Mouse (Mus musculus): ENCODE results near the gene Tesmin. TPM values are rescaled to one million over a fixed set of nuclear protein-coding genes. Genes with fewer than 3 reads are reported as not detected.

Tesmin gene
- polyA plus RNA-seq, 1 experiment from 2014 or later = 0.51 TPM

DNA sequence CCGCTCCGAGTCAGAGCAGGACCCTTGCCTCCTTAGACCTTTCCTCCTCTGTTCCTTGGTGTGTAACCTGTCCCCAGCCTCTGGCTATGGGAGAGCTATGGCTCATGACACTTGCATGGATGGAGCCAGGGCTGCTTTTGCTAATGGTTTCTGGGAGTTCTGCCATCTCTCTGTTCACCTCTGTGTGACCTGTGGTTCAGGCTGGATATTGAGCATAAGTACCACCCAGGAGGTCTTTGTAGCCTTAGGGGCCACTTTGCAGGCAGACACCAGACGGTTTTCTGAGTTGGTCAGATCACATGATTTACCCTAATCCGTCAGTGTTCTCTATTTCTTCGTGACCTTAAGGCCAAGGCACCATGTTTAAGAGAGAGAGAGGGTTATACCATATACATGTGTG, 32.1 kb upstream of the Tesmin start:
- Histone ChIP-seq H3K36me3 (ENCODE audit: control insufficient read depth, insufficient read depth, low read length) (0 out of 2 replicates have a peak, but pooled peaks cover 5% of the 10 kb centered on the region), H3K27me3 (replicated peaks; ENCODE audit: control insufficient read depth, insufficient read depth, low read length) (no peaks in the 10 kb centered on the region), H3K4me1 (replicated peaks; ENCODE audit: control insufficient read depth, insufficient read depth, low read length) (no peaks in the 10 kb centered on the region), H3K9me3 (ENCODE audit: control insufficient read depth, low read length) (no peaks in the 10 kb centered on the region), H3K27ac (ENCODE audit: low read depth) (no peak overlapping the region), H3K4me2 (ENCODE audit: low read length) (no peak overlapping the region), H3K4me3 (ENCODE audit: low read depth, low read length) (no peak overlapping the region), H3K9ac (ENCODE audit: low read length) (no peak overlapping the region)
- DNase-seq (ENCODE audit: low spot score) (no peak), ATAC-seq (replicated peaks; ENCODE audit: low FRiP score, low TSS enrichment, low read depth) (no peak)
- 72% methylated on average over 5 of the region's 5 CpGs for WGBS

DNA sequence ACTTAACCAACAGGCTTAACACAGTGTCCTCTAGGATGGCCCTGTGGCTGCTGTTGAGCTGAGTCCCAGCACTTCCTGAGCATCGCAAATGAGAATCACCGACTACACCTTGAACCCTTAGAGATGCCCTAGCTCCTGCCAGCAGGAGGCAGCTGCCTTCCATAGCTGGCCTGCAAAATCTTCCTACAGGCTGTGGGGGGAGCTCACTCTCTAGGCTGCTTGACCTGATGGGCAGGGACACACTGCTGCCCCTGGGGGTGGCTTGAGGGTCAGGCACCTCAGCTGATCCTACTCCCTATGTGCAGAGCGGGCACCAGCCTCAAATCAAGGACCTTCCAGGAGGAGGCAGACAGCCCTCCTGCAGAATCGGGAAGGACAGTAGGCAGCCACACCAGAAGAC, 31.0 kb upstream of the Tesmin start:
- Histone ChIP-seq H3K27me3 (replicated peaks; ENCODE audit: control insufficient read depth, insufficient read depth, low read length) (no peaks in the 10 kb centered on the region), H3K4me2 (ENCODE audit: low read length) (no peak overlapping the region), H3K36me3 (ENCODE audit: control insufficient read depth, insufficient read depth, low read length) (peaks cover 5% of the 10 kb centered on the region; the same call in 1 of the 2 replicates), H3K4me3 (ENCODE audit: low read depth, low read length) (no peak overlapping the region), H3K9ac (ENCODE audit: low read length) (no peak overlapping the region), H3K4me1 (replicated peaks; ENCODE audit: control insufficient read depth, insufficient read depth, low read length) (no peaks in the 10 kb centered on the region), H3K9me3 (ENCODE audit: control insufficient read depth, low read length) (no peaks in the 10 kb centered on the region), H3K27ac (ENCODE audit: low read depth) (no peak overlapping the region)
- ATAC-seq (replicated peaks; ENCODE audit: low FRiP score, low TSS enrichment, low read depth) (no peak), DNase-seq (ENCODE audit: low spot score) (no peak)
- WGBS = 75% methylated on average over 4 of the region's 4 CpGs

DNA sequence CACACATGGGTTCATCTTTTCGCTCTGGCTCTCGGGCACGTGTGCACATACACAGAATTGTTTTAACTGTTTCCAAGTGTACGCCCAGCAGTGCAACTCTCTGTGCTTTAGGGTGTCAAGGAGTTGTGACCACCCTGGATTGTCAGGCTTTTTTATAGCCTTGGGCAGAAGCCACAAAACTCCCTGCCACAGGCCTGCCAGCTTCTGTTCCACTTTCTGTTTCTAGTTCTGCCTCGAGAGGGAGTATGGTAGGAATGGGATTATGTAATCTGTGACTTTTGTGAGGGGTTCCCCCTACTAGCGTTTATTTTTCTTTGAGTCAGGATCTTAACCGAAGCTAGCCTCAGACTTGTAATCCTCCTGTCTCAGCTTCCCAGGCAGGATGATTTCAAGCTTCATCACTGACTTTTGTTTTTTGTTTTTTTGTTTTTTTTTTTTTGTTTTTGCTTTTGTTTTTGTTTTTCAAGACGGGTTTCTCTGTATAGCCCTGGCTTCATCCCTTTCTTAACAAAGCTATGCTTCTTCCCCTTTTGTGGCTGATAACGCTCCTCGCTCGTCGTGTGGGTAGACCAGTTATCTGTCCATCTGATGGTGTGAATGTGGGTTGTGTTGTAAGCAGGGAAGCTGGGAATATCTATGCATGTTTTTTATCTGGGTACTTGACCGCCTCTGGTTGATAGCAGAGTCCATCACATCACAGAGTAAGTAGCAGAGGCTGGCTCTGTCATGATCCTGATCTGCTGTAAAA, 28.6 kb upstream of the Tesmin start:
- DNase-seq (ENCODE audit: low spot score) (no peak), ATAC-seq (replicated peaks; ENCODE audit: low FRiP score, low TSS enrichment, low read depth) (no peak)
- Histone ChIP-seq H3K27me3 (replicated peaks; ENCODE audit: control insufficient read depth, insufficient read depth, low read length) (no peaks in the 10 kb centered on the region), H3K27ac (ENCODE audit: low read depth) (no peak overlapping the region), H3K4me1 (replicated peaks; ENCODE audit: control insufficient read depth, insufficient read depth, low read length) (no peaks in the 10 kb centered on the region), H3K9ac (ENCODE audit: low read length) (no peak overlapping the region), H3K4me2 (ENCODE audit: low read length) (no peak overlapping the region), H3K9me3 (ENCODE audit: control insufficient read depth, low read length) (no peaks in the 10 kb centered on the region), H3K36me3 (ENCODE audit: control insufficient read depth, insufficient read depth, low read length) (peaks cover 9% of the 10 kb centered on the region; the same call in 1 of the 2 replicates), H3K4me3 (ENCODE audit: low read depth, low read length) (no peak overlapping the region)
- WGBS = 88% methylated on average over 13 of the region's 13 CpGs

DNA sequence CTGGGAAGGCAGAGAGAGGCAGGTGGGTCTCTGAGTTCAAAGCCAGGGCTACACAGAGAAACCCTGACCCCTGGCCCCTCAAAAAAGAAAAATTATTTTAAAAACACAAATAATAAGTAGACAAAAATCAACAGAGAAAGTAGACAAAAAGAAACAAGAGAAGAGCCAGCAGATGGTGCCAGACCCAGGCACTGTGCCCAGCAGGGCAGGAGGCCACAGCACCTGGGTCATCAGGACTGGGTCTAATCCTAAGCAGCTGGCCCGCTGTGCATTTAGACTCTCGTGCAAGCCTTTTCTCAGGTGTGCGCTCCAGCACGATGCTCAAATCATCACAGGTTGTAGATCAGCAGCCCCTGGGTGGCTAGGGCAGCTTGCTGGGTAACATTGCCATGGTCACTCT, 25.1 kb upstream of the Tesmin start:
- H3K27ac ChIP-seq (ENCODE audit: low read depth) = no peak overlapping the region
- no peak overlapping the region for H3K4me3 ChIP-seq (ENCODE audit: low read depth, low read length)
- H3K27me3 ChIP-seq (replicated peaks; ENCODE audit: control insufficient read depth, insufficient read depth, low read length) = no peaks in the 10 kb centered on the region
- H3K9ac ChIP-seq (ENCODE audit: low read length) = no peak overlapping the region
- ATAC-seq (replicated peaks; ENCODE audit: low FRiP score, low TSS enrichment, low read depth) (no peak), DNase-seq (ENCODE audit: low spot score) (no peak)
- H3K4me2 ChIP-seq (ENCODE audit: low read length) = no peak overlapping the region
- no peaks in the 10 kb centered on the region for H3K4me1 ChIP-seq (replicated peaks; ENCODE audit: control insufficient read depth, insufficient read depth, low read length)
- peaks cover 13% of the 10 kb centered on the region; the same call in 1 of the 2 replicates for H3K36me3 ChIP-seq (ENCODE audit: control insufficient read depth, insufficient read depth, low read length)
- 92% methylated on average over 4 of the region's 4 CpGs for WGBS
- no peaks in the 10 kb centered on the region for H3K9me3 ChIP-seq (ENCODE audit: control insufficient read depth, low read length)

DNA sequence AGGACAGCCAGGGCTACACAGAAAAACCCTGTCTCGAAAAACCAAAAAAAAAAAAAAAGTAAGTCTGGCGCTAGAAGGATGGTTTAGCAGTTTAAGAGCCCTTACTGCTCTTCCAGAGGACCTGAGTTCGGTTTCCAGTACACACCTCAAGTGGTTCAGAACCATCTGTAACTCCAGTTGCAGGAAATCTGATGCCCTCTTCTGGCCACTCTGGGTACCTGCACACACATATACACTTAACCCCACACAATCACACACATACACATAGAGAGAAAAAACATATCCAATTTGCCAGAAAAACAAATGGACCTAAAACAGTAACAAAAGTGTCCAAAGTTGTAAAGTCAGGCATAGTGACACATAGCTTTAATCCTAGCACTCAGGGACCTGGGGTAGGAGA, 23.6 kb upstream of the Tesmin start:
- ATAC-seq (replicated peaks; ENCODE audit: low FRiP score, low TSS enrichment, low read depth) (no peak), DNase-seq (ENCODE audit: low spot score) (no peak)
- Histone ChIP-seq H3K9me3 (ENCODE audit: control insufficient read depth, low read length) (no peaks in the 10 kb centered on the region), H3K9ac (ENCODE audit: low read length) (no peak overlapping the region), H3K4me2 (ENCODE audit: low read length) (no peak overlapping the region), H3K4me3 (ENCODE audit: low read depth, low read length) (no peak overlapping the region), H3K4me1 (replicated peaks; ENCODE audit: control insufficient read depth, insufficient read depth, low read length) (no peaks in the 10 kb centered on the region), H3K36me3 (ENCODE audit: control insufficient read depth, insufficient read depth, low read length) (peaks cover 18% of the 10 kb centered on the region; the same call in 1 of the 2 replicates), H3K27me3 (replicated peaks; ENCODE audit: control insufficient read depth, insufficient read depth, low read length) (no peaks in the 10 kb centered on the region), H3K27ac (ENCODE audit: low read depth) (no peak overlapping the region)
- WGBS = 96% methylated on average over 3 of the region's 3 CpGs

DNA sequence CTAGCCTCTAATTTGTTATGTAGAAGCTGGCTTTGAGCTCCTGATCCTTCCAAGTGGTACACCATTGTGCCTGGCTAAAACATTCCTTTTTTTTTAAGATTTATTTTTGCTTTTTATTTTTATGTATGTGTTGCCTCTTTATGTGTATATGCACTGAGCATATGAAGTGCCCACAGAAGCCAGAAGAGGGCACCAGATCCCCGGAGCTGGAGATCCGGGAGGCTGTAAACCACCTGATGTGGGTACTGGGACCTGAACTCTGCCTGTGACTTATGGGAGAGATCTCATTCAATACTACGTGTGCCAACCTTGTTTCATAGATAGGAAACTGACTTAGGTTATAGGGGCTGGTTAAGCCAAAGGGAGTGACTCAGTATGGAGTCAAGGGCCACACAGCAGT, 20.4 kb upstream of the Tesmin start:
- Histone ChIP-seq H3K4me1 (replicated peaks; ENCODE audit: control insufficient read depth, insufficient read depth, low read length) (no peaks in the 10 kb centered on the region), H3K4me2 (ENCODE audit: low read length) (no peak overlapping the region), H3K27me3 (replicated peaks; ENCODE audit: control insufficient read depth, insufficient read depth, low read length) (no peaks in the 10 kb centered on the region), H3K9me3 (ENCODE audit: control insufficient read depth, low read length) (no peaks in the 10 kb centered on the region), H3K27ac (ENCODE audit: low read depth) (no peak overlapping the region), H3K9ac (ENCODE audit: low read length) (no peak overlapping the region), H3K36me3 (ENCODE audit: control insufficient read depth, insufficient read depth, low read length) (0 out of 2 replicates have a peak, but pooled peaks cover 17% of the 10 kb centered on the region), H3K4me3 (ENCODE audit: low read depth, low read length) (no peak overlapping the region)
- DNase-seq (ENCODE audit: low spot score) (no peak), ATAC-seq (replicated peaks; ENCODE audit: low FRiP score, low TSS enrichment, low read depth) (no peak)
- 96% methylated on average over 3 of the region's 3 CpGs for WGBS

DNA sequence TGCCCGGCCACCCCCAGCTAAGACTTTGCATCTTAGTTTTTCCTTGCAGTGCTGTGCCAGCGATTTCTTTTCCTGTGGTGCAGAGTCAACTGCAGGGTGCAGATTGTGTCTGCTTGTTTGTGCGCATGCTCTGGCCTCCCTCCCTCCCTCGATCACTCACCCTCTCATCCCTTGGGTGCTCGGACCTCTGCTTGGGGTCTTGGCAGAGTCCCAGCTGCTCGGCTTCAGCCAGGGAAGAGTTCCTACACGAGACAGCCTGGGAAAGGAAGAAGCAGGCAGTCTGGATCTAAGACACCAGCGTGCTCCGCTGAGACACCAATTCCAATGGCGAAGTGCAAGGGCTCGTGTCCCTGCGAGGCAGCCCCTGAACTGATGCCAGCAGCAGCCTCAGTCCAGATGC, 15.3 kb upstream of the Tesmin start:
- ATAC-seq (replicated peaks; ENCODE audit: low FRiP score, low TSS enrichment, low read depth) = no peak
- H3K9me3 ChIP-seq (ENCODE audit: control insufficient read depth, low read length) = no peaks in the 10 kb centered on the region
- no peak overlapping the region for H3K4me3 ChIP-seq (ENCODE audit: low read depth, low read length)
- no peak overlapping the region for H3K27ac ChIP-seq (ENCODE audit: low read depth)
- WGBS = 60% methylated on average over 12 of the region's 12 CpGs
- DNase-seq (ENCODE audit: low spot score) = no peak
- no peak overlapping the region for H3K9ac ChIP-seq (ENCODE audit: low read length)
- no peaks in the 10 kb centered on the region for H3K27me3 ChIP-seq (replicated peaks; ENCODE audit: control insufficient read depth, insufficient read depth, low read length)
- peaks cover 14% of the 10 kb centered on the region; the same call in 1 of the 2 replicates for H3K36me3 ChIP-seq (ENCODE audit: control insufficient read depth, insufficient read depth, low read length)
- H3K4me1 ChIP-seq (replicated peaks; ENCODE audit: control insufficient read depth, insufficient read depth, low read length) = no peaks in the 10 kb centered on the region
- H3K4me2 ChIP-seq (ENCODE audit: low read length) = no peak overlapping the region

DNA sequence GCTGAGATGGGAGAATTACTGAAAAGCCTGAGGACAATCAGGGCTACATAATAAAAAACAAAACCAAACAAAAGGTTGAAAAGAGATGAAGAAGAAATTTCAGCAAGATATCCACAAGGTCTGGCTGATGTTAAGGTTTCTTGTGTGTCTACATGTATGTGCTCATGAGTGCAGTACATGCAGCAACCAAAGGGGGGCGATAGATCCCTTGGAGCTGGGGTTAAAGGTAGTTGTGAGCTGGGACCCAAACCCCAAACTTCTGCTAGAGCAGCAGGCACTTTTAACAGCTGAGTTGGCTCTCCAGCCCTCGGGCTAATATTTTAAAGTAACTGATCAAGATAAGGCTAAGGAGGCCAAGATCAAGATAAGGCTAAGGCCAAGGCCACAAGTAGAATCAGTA, 14.6 kb upstream of the Tesmin start:
- Histone ChIP-seq H3K4me1 (replicated peaks; ENCODE audit: control insufficient read depth, insufficient read depth, low read length) (no peaks in the 10 kb centered on the region), H3K4me2 (ENCODE audit: low read length) (no peak overlapping the region), H3K36me3 (ENCODE audit: control insufficient read depth, insufficient read depth, low read length) (peaks cover 8% of the 10 kb centered on the region; the same call in 1 of the 2 replicates), H3K9me3 (ENCODE audit: control insufficient read depth, low read length) (no peaks in the 10 kb centered on the region), H3K9ac (ENCODE audit: low read length) (no peak overlapping the region), H3K4me3 (ENCODE audit: low read depth, low read length) (no peak overlapping the region), H3K27me3 (replicated peaks; ENCODE audit: control insufficient read depth, insufficient read depth, low read length) (no peaks in the 10 kb centered on the region), H3K27ac (ENCODE audit: low read depth) (no peak overlapping the region)
- 48% methylated on average over 2 of the region's 2 CpGs for WGBS
- ATAC-seq (replicated peaks; ENCODE audit: low FRiP score, low TSS enrichment, low read depth) (no peak), DNase-seq (ENCODE audit: low spot score) (no peak)

DNA sequence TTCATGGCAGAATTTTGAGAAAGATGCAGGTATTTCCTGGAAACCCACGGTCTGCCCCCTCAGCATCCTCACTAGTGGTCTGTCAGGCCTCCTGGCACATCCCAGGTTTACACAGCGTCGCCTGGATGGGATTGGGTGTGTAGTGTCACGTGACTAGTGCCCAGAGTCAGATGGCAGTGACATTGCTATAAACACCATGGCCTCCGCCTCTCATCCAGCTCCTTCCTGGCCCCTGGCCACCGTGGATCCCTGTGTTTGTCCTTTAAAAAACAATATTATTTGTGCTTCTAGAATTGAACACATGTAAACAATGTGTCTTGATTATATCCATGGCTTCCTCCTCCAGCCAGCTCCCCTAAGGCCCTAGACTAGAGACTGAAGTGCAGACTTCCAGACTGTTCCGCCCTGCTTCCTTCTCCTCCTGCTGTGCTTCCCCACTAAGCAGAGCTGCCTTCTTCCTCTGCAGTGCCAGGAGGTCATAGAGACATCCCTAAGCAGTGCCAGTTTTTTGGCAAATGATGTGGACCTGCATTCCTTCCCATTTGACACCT, 12.6 kb upstream of the Tesmin start:
- no peaks in the 10 kb centered on the region for H3K4me1 ChIP-seq (replicated peaks; ENCODE audit: control insufficient read depth, insufficient read depth, low read length)
- 56% methylated on average over 7 of the region's 7 CpGs for WGBS
- no peak overlapping the region for H3K27ac ChIP-seq (ENCODE audit: low read depth)
- H3K4me3 ChIP-seq (ENCODE audit: low read depth, low read length) = no peak overlapping the region
- H3K27me3 ChIP-seq (replicated peaks; ENCODE audit: control insufficient read depth, insufficient read depth, low read length) = no peaks in the 10 kb centered on the region
- ATAC-seq (replicated peaks; ENCODE audit: low FRiP score, low TSS enrichment, low read depth) = no peak
- H3K9me3 ChIP-seq (ENCODE audit: control insufficient read depth, low read length) = no peaks in the 10 kb centered on the region
- no peak overlapping the region for H3K9ac ChIP-seq (ENCODE audit: low read length)
- peaks cover 11% of the 10 kb centered on the region; the same call in 1 of the 2 replicates for H3K36me3 ChIP-seq (ENCODE audit: control insufficient read depth, insufficient read depth, low read length)
- H3K4me2 ChIP-seq (ENCODE audit: low read length) = no peak overlapping the region
- DNase-seq (ENCODE audit: low spot score) = no peak
